Mouse (Mus musculus) intestine, embryonic 15.5 days (tissue): ENCODE data around the gene Dtx1. TPM values are rescaled to one million over a fixed set of nuclear protein-coding genes. Genes with fewer than 3 reads are reported as not detected.

Experiments used
- ATAC-seq: fragments of 200-750 bp; cut with Nextera tagmentation; 2 replicates; pipeline ENCODE4 v1.8.0; 2017; ENCODE audit warnings: moderate TSS enrichment, moderate library complexity
- H3K27ac ChIP-seq: fragments of 300-500 bp; sonication (generic); 2 replicates; pipeline ENCODE4 v1.5.1; 2015; ENCODE audit warnings: mild to moderate bottlenecking, inconsistent platforms
- H3K27me3 ChIP-seq: fragments of 300-500 bp; sonication (generic); replicated peaks from 2 replicates; pipeline ENCODE4 v1.6.1; 2015; ENCODE audit warnings: inconsistent platforms
- H3K36me3 ChIP-seq: fragments of 300-500 bp; sonication (generic); 2 replicates; pipeline ENCODE4 v1.6.1; 2015; ENCODE audit warnings: inconsistent platforms
- H3K4me1 ChIP-seq: fragments of 300-500 bp; sonication (generic); replicated peaks from 2 replicates; pipeline ENCODE4 v1.6.1; 2015; ENCODE audit warnings: inconsistent platforms
- H3K4me2 ChIP-seq: fragments of 300-500 bp; sonication (generic); replicated peaks from 2 replicates; pipeline ENCODE4 v1.6.1; 2015; ENCODE audit warnings: mild to moderate bottlenecking, inconsistent platforms
- H3K4me3 ChIP-seq: fragments of 300-500 bp; sonication (generic); replicated peaks from 2 replicates; pipeline ENCODE4 v1.5.1; 2015; ENCODE audit warnings: inconsistent platforms
- H3K9ac ChIP-seq: fragments of 300-500 bp; sonication (generic); 2 replicates; pipeline ENCODE4 v1.6.1; 2015; ENCODE audit warnings: inconsistent platforms
- H3K9me3 ChIP-seq: fragments of 300-500 bp; sonication (generic); 2 replicates; pipeline ENCODE4 v1.6.1; 2016; ENCODE audit warnings: inconsistent platforms
- WGBS: fragments of 180-500 bp; shearing (Covaris S2); methylation state at CpG from one replicate; pipeline ENCODE4 v1.1.7; 2015; 5-methylcytosine and 5-hydroxymethylcytosine counted together
- polyA plus RNA-seq: library from polyadenylated mRNA; unstranded; fragments of >200 nt; fragmentation: Nextera tagmentation; extraction: Ambion mirVana; gene quantifications from 2 replicates; pipeline ENCODE4 v1.2.1, GENCODE M21; 2015

The Dtx1 gene
- polyA plus RNA-seq, 1 experiment from 2014 or later: 4.3 TPM

DNA sequence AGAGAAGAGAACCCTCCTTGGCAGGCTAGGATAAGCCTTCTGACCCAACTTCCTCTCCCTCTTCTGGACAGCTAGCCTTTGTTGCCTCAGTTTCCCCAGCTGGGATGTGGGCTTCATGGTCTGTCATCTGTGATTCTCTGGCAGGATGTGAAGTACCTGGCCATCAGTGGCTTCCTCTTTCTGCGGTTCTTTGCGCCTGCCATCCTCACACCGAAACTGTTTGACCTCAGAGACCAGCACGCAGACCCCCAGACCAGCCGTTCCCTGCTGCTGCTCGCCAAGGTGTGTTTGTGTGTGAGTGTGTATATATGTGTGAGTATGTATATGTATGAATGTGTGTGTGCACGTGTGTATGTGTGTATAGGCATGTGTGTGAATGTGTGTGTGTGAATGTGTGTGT lies 41.6 kb downstream of the Dtx1 start:
- H3K4me2 ChIP-seq: no peak overlapping the region
- H3K27me3 ChIP-seq: 0 out of 2 replicates have a peak, but pooled peaks cover 4% of the 10 kb centered on the region
- H3K9me3 ChIP-seq: no peaks in the 10 kb centered on the region
- 83% methylated on average over 7 of the region's 7 CpGs for whole genome bisulfite sequencing
- H3K27ac ChIP-seq: no peak overlapping the region
- ATAC-seq: no peak
- H3K36me3 ChIP-seq: no peaks in the 10 kb centered on the region
- no peak overlapping the region for H3K4me3 ChIP-seq
- no peak overlapping the region for H3K9ac ChIP-seq
- H3K4me1 ChIP-seq: peaks cover 5% of the 10 kb centered on the region

DNA sequence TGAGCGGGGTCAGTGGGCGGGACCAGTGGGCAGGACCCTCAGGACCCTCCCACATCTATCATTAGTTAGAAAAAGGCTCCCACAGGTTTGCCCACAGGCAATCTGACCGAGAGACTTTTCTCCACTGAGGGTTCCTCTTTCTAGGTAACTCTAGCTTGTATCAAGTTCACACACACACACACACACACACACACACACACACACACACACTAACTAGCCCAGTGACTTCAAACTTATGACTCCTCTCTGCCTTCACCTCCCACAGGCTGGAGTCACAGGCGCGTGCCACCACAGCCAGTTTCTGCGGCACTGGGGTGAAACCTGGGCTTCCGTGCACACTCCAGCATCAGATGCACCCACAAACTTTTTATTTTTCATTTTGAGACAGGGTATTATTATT lies 43.0 kb downstream of the Dtx1 start:
- Histone ChIP-seq H3K9ac (no peak overlapping the region), H3K4me1 (no peaks in the 10 kb centered on the region), H3K9me3 (no peaks in the 10 kb centered on the region), H3K4me3 (no peak overlapping the region), H3K27me3 (0 out of 2 replicates have a peak, but pooled peaks cover 4% of the 10 kb centered on the region), H3K4me2 (no peak overlapping the region), H3K27ac (no peak overlapping the region), H3K36me3 (no peaks in the 10 kb centered on the region)
- no peak for ATAC-seq
- WGBS: 69% methylated on average over 7 of the region's 7 CpGs

DNA sequence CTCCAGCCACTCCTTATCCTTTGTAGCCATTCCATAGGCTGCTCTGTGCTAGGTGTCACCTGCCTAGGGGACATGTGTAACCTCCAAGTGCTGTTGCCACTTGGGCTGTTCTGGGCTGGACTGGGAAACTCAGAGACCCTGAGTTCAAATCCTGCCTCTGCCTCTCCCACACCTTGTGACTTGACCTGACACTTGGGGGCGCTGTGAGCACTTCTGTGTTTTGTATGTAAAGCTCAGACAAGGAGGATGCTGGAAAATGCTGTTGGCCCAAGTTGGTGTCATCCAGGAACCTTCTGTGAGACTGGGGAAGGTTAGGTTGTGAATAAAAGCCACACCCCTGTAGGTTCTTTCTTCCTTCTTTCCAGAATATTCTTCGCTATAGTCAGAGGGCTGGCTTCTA lies 46.8 kb downstream of the Dtx1 start:
- 54% methylated on average over 2 of the region's 2 CpGs for WGBS
- no peak overlapping the region for H3K4me3 ChIP-seq
- no peak overlapping the region for H3K4me2 ChIP-seq
- no peaks in the 10 kb centered on the region for H3K4me1 ChIP-seq
- no peaks in the 10 kb centered on the region for H3K9me3 ChIP-seq
- H3K9ac ChIP-seq: no peak overlapping the region
- H3K27me3 ChIP-seq: 0 out of 2 replicates have a peak, but pooled peaks cover 4% of the 10 kb centered on the region
- no peak overlapping the region for H3K27ac ChIP-seq
- ATAC-seq: no peak
- H3K36me3 ChIP-seq: no peaks in the 10 kb centered on the region

GRCm38 (mm10) chr5:120660816-120661215 lies 50.9 kb downstream of the Dtx1 start:
- WGBS: 42% methylated on average over 5 of the region's 5 CpGs
- H3K27ac ChIP-seq: no peak overlapping the region
- no peak overlapping the region for H3K9ac ChIP-seq
- H3K9me3 ChIP-seq: no peaks in the 10 kb centered on the region
- no peak for ATAC-seq
- H3K4me1 ChIP-seq: no peaks in the 10 kb centered on the region
- no peaks in the 10 kb centered on the region for H3K27me3 ChIP-seq
- no peak overlapping the region for H3K4me3 ChIP-seq
- H3K4me2 ChIP-seq: no peak overlapping the region
- H3K36me3 ChIP-seq: no peaks in the 10 kb centered on the region

DNA sequence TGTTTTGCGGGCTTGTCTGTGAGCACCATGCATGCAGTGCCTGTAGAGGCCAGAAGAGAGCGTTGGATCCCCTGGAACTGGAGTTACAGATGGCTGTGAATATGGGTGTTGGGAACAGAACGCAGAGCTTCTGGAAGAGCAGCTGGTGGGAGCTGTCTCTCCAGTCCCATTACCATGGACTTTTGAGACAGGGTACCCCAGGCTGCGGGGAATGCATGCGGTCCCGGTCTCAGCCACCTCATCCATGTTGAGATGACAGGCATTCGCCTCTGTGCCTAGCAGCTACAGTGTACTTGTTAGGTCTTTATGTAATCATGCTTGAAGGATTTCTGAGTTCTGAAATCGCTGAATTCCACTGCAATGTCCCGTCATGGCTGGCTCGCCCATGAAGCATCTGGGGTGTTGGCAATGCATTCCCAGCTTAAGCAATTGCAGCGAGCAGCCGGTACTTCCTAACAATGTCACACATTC lies 55.4 kb downstream of the Dtx1 start:
- H3K9ac ChIP-seq: no peak overlapping the region
- H3K27ac ChIP-seq: no peak overlapping the region
- no peaks in the 10 kb centered on the region for H3K9me3 ChIP-seq
- no peak overlapping the region for H3K4me2 ChIP-seq
- no peak for ATAC-seq
- H3K4me1 ChIP-seq: no peaks in the 10 kb centered on the region
- no peak overlapping the region for H3K4me3 ChIP-seq
- 79% methylated on average over 12 of the region's 12 CpGs for WGBS
- H3K36me3 ChIP-seq: no peaks in the 10 kb centered on the region
- peaks cover 5% of the 10 kb centered on the region; the same call in 1 of the 2 replicates for H3K27me3 ChIP-seq

GRCm38 (mm10) chr5:120653873-120654272 lies 57.9 kb downstream of the Dtx1 start:
- Histone ChIP-seq H3K4me1 (peaks cover 6% of the 10 kb centered on the region), H3K4me3 (no peak overlapping the region), H3K27ac (no peak overlapping the region), H3K9ac (no peak overlapping the region), H3K9me3 (no peaks in the 10 kb centered on the region), H3K4me2 (no peak overlapping the region), H3K27me3 (peaks cover 22% of the 10 kb centered on the region), H3K36me3 (no peaks in the 10 kb centered on the region)
- no peak for ATAC-seq
- 90% methylated on average over 2 of the region's 2 CpGs for WGBS

- H3K27ac ChIP-seq: no peak overlapping the region
- H3K27me3 ChIP-seq: peaks cover 29% of the 10 kb centered on the region
- no peak overlapping the region for H3K9ac ChIP-seq
- no peak overlapping the region for H3K4me2 ChIP-seq
- no peak for ATAC-seq
- 83% methylated on average over 28 of the region's 28 CpGs for WGBS
- no peak overlapping the region for H3K4me3 ChIP-seq
- no peaks in the 10 kb centered on the region for H3K9me3 ChIP-seq
- H3K36me3 ChIP-seq: no peaks in the 10 kb centered on the region
- peaks cover 10% of the 10 kb centered on the region for H3K4me1 ChIP-seq
Measured at GRCm38 (mm10) chr5:120652915-120653701, 58.6 kb downstream of the Dtx1 start.

GRCm38 (mm10) chr5:120651230-120651629 lies 60.5 kb downstream of the Dtx1 start:
- Histone ChIP-seq H3K36me3 (no peaks in the 10 kb centered on the region), H3K9ac (no peak overlapping the region), H3K4me1 (peaks cover 10% of the 10 kb centered on the region), H3K27me3 (peaks cover 39% of the 10 kb centered on the region), H3K27ac (no peak overlapping the region), H3K9me3 (no peaks in the 10 kb centered on the region), H3K4me2 (no peak overlapping the region), H3K4me3 (no peak overlapping the region)
- WGBS: 42% methylated on average over 5 of the region's 5 CpGs
- peak; percentile 42; the same call in 1 of the 2 replicates for ATAC-seq

DNA sequence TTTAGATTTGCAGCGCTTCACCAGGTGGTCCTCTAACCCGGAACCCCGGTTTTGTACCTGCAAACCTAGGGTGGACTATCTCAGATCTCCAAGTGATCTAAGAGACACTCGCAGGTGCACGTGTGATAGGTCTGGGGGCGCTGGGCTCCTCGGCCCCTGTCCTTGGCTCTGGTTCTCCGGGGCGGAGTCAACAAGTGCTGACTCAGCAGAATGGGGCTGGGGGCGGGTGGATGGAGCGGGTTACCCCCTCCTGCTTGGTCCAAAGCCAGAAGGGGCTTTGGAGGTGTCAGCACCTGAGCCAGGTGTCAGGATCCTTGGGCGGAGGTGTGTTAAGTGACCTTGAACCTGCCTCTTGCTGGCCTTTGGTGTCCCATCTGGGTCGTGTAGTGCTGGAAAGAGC lies 61.8 kb downstream of the Dtx1 start:
- whole genome bisulfite sequencing: 23% methylated on average over 13 of the region's 13 CpGs
- no peak overlapping the region for H3K4me2 ChIP-seq
- no peak for ATAC-seq

DNA sequence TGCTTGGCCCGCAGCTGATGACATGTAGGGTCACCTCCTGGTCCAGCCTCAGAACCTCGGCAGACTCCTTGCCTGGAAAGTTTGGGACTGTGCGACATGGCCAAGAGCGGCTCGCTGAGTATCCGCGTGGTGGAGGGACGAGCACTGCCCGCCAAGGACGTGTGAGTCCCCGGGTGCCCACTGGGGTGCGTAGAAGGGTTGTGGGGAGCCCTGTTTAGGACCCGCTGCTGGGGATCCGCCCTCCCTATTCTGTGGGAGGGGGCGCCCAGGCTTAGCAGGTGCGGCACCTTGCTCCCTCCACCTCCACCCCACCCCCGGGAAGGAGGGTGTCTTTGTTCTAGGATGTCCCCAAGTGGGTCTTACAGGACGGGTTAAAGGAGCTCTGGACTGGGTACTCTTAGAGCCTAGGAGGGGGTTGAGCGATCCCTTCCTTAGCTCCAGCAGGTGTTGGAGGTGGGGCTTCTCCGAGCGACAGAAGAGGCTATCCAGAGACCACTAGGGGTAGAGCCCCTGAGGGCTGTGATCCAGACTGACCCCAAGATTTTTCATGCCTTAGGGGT lies 62.3 kb downstream of the Dtx1 start:
- 4% methylated on average over 21 of the region's 21 CpGs for WGBS
- Histone ChIP-seq H3K27ac (no peak overlapping the region), H3K36me3 (no peaks in the 10 kb centered on the region), H3K9me3 (no peaks in the 10 kb centered on the region), H3K4me3 (peak overlapping the region; percentile 30), H3K4me2 (peak overlapping the region; percentile 71), H3K9ac (0 out of 2 replicates have a peak overlapping the region, but pooled peaks have one; percentile 8), H3K27me3 (peaks cover 39% of the 10 kb centered on the region), H3K4me1 (peaks cover 10% of the 10 kb centered on the region)
- ATAC-seq: peak; percentile 63

More for the DNA sequence above, 61.8 kb downstream of the Dtx1 start:
- H3K9me3 ChIP-seq: no peaks in the 10 kb centered on the region
- peaks cover 10% of the 10 kb centered on the region for H3K4me1 ChIP-seq
- no peak overlapping the region for H3K4me3 ChIP-seq
- no peak overlapping the region for H3K27ac ChIP-seq
- H3K36me3 ChIP-seq: no peaks in the 10 kb centered on the region
- peaks cover 39% of the 10 kb centered on the region for H3K27me3 ChIP-seq
- no peak overlapping the region for H3K9ac ChIP-seq

DNA sequence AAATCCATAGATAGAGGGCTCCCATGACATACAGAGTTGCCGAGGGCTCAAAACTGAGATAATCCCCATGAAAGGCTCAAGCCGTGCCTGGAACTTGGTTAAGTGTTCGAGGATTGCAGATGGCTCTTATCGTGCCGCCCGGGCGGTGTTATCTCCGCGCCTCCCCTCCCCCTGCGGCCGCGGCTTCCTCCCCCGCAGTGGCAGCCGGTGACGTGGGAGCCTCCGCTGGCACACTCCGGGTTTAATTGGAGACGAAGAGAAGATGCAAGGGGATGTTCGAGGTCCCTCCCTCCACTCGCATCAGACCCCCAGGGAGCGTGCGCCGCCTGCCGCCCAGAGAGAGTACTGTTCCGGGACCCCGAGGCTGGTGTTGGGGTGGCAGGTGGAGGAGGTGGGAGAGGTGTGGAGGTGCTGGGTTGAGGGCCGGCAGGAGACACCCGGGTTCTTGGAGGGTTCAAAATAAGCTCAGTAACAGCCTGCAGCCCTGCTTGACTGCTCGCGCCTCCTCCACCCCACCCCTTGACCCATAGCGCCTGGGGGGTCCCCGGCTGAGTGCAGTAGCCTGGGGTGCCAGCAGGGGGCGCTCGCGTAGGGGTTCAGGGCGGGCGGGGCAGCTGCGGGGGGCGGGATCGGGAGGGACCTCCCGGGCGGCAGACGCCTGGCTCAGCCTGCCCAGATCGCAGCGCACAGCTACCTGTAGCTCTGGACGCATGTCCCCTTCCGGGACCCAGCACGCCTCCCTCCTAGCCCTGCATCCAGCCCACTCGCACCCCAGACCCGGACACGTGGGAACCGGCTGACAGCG lies 63.0 kb downstream of the Dtx1 start, which contains the start of gene Rasal1:
Gene Rasal1, plus strand, starts transcription at position 244 of the 805 bp plus-strand sequence.
- Histone ChIP-seq H3K9ac (0 out of 2 replicates have a peak within 1 kb of the TSS, but pooled peaks have one; percentile 8), H3K4me3 (peak within 1 kb of the TSS; percentile 30), H3K4me2 (peak within 1 kb of the TSS; percentile 71), H3K9me3 (no peaks in the 10 kb centered on the region), H3K4me1 (peaks cover 10% of the 10 kb centered on the region), H3K36me3 (no peaks in the 10 kb centered on the region), H3K27me3 (peaks cover 39% of the 10 kb centered on the region), H3K27ac (no peak within 1 kb of the TSS)
- peak; percentile 73 for ATAC-seq
- WGBS: under 1% methylated on average over 52 of the region's 53 CpGs
